Mouse (Mus musculus) liver, embryonic 11.5 days (tissue): ENCODE results near the gene Zdhhc5. TPM values are rescaled to one million over a fixed set of nuclear protein-coding genes. Genes with fewer than 3 reads are reported as not detected.
A peak's percentile ranks its signal among the peaks of the same experiment; 100 is the strongest.

Source experiments
- ATAC-seq: fragments of 200-750 bp; cut with Nextera tagmentation; replicated peaks from 2 replicates; pipeline ENCODE4 v1.8.0; 2017; ENCODE audit warnings: moderate number of reproducible peaks, mild to moderate bottlenecking, moderate TSS enrichment, moderate library complexity; ENCODE audit not compliant: low FRiP score
- DNase-seq: peaks from one replicate; pipeline ENCODE4 v3.0.0-alpha.2; 2017; ENCODE audit warnings: low spot score
- H3K27ac ChIP-seq: fragments of 300-500 bp; sonication (generic); 2 replicates; pipeline ENCODE4 v1.5.1; 2014; ENCODE audit warnings: mild to moderate bottlenecking, low read depth, low read length, control low read depth
- H3K27me3 ChIP-seq: fragments of 300-500 bp; sonication (generic); replicated peaks from 2 replicates; pipeline ENCODE4 v1.6.1; 2014; ENCODE audit warnings: low read length, mixed read lengths; ENCODE audit not compliant: control insufficient read depth, insufficient read depth
- H3K36me3 ChIP-seq: fragments of 300-500 bp; sonication (generic); 2 replicates; pipeline ENCODE4 v1.6.1; 2014; ENCODE audit warnings: mild to moderate bottlenecking, low read length, moderate library complexity, mixed read lengths; ENCODE audit not compliant: control insufficient read depth, insufficient read depth
- H3K4me1 ChIP-seq: fragments of 300-500 bp; sonication (generic); replicated peaks from 2 replicates; pipeline ENCODE4 v1.6.1; 2014; ENCODE audit warnings: low read length, mixed read lengths; ENCODE audit not compliant: control insufficient read depth, insufficient read depth
- H3K4me2 ChIP-seq: fragments of 300-500 bp; sonication (generic); 2 replicates; pipeline ENCODE4 v1.6.1; 2014; ENCODE audit warnings: mild to moderate bottlenecking, control low read depth, moderate library complexity
- H3K4me3 ChIP-seq: fragments of 300-500 bp; sonication (generic); 2 replicates; pipeline ENCODE4 v1.5.1; 2014; ENCODE audit warnings: low read depth, low read length, control low read depth
- H3K9ac ChIP-seq: fragments of 300-500 bp; sonication (generic); 2 replicates; pipeline ENCODE4 v1.6.1; 2014; ENCODE audit warnings: low read depth, low read length, control low read depth
- H3K9me3 ChIP-seq: fragments of 300-500 bp; sonication (generic); 2 replicates; pipeline ENCODE4 v1.6.1; 2016; ENCODE audit warnings: low read length, inconsistent platforms, mixed read lengths; ENCODE audit not compliant: control insufficient read depth
- WGBS: fragments of 180-500 bp; shearing (Covaris S2); extraction: QIAGEN DNeasy Blood & Tissue Kit; methylation state at CpG from one replicate; pipeline ENCODE4 v1.1.7; 2014; 5-methylcytosine and 5-hydroxymethylcytosine counted together
- polyA plus RNA-seq: library from polyadenylated mRNA; unstranded; fragments of >200 nt; fragmentation: Nextera tagmentation; extraction: Ambion mirVana; gene quantifications from 2 replicates; pipeline ENCODE4 v1.2.1, GENCODE M21; 2014

Zdhhc5 gene
- polyA plus RNA-seq, 1 experiment from 2014 or later, result 26.5 TPM

DNA sequence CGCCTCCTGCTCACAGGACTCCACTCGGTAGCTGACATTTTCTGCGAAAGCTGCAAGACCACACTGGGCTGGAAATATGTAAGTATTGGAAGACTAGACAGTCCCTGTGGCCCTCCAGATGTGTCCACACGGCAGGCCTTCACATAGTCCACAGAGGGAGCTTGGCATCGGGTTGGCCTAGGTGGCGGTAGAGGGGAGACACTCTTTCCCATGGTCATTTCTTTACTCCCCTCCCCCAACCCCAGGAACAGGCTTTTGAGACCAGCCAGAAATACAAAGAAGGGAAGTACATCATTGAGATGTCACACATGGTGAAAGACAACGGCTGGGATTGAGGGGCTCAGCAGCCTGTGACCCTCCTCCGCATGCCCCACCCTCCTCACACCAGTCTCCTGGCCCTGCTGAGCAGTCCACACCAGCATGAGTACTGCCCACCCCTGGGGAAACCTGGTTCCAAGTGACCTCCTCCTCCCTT, 22.5 kb upstream of the Zdhhc5 start:
- H3K27ac ChIP-seq, result peak overlapping the region; percentile 85
- ATAC-seq (no peak), DNase-seq (peak; percentile 54)
- H3K4me1 ChIP-seq, result peaks cover 86% of the 10 kb centered on the region
- peak overlapping the region; percentile 69 for H3K9ac ChIP-seq
- H3K27me3 ChIP-seq, result peaks cover 21% of the 10 kb centered on the region
- peak overlapping the region; percentile 68 for H3K4me2 ChIP-seq
- WGBS, result 10% methylated on average over 8 of the region's 8 CpGs
- no peaks in the 10 kb centered on the region for H3K9me3 ChIP-seq
- peak overlapping the region; percentile 51 for H3K4me3 ChIP-seq
- H3K36me3 ChIP-seq, result no peaks in the 10 kb centered on the region

GRCm38 (mm10) chr2:84736312-84737161, 21.6 kb upstream of the Zdhhc5 start:
- H3K27ac ChIP-seq, result peak overlapping the region; percentile 85

GRCm38 (mm10) chr2:84735346-84735920, 20.5 kb upstream of the Zdhhc5 start:
- H3K36me3 ChIP-seq, result no peaks in the 10 kb centered on the region
- H3K27ac ChIP-seq, result peak overlapping the region; percentile 85
- peaks cover 21% of the 10 kb centered on the region for H3K27me3 ChIP-seq
- ATAC-seq (peak; percentile 91), DNase-seq (peak; percentile 61)
- H3K9me3 ChIP-seq, result no peaks in the 10 kb centered on the region
- WGBS, result 11% methylated on average over 7 of the region's 7 CpGs
- peak overlapping the region; percentile 69 for H3K9ac ChIP-seq
- peak overlapping the region; percentile 68 for H3K4me2 ChIP-seq
- H3K4me3 ChIP-seq, result peak overlapping the region; percentile 51
- peaks cover 66% of the 10 kb centered on the region for H3K4me1 ChIP-seq

More at GRCm38 (mm10) chr2:84736312-84737161, 21.6 kb upstream of the Zdhhc5 start:
- peak overlapping the region; percentile 69 for H3K9ac ChIP-seq
- peaks cover 21% of the 10 kb centered on the region for H3K27me3 ChIP-seq
- peak overlapping the region; percentile 68 for H3K4me2 ChIP-seq
- no peaks in the 10 kb centered on the region for H3K36me3 ChIP-seq
- H3K4me3 ChIP-seq, result peak overlapping the region; percentile 51
- WGBS, result 12% methylated on average over 27 of the region's 27 CpGs
- peaks cover 76% of the 10 kb centered on the region for H3K4me1 ChIP-seq
- DNase-seq (peak; percentile 47), ATAC-seq (no peak)
- H3K9me3 ChIP-seq, result no peaks in the 10 kb centered on the region

DNA sequence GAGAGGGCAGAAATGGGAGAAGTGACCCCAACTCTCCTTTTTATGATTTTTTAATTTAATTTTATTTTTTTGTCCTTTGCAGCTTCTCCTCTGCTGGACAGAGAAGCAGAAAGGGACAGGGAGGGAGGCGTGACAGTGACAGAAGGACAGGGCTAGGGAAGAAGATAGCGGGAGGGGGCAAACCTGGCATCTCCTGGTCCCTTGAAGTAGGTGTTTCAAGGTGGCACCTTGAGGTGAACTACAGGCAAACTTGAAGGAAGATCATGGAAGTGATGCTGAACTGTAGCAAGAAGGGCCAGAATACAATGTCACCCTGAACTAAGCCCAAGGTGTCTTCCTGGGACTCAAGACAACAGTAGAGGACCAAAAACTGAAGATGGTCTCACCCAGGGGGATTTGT, 19.9 kb upstream of the Zdhhc5 start:
- WGBS, result 6% methylated on average over 2 of the region's 2 CpGs
- ATAC-seq (no peak), DNase-seq (no peak)
- H3K4me2 ChIP-seq, result peak overlapping the region; percentile 68
- H3K36me3 ChIP-seq, result no peaks in the 10 kb centered on the region
- peaks cover 62% of the 10 kb centered on the region for H3K4me1 ChIP-seq
- H3K27me3 ChIP-seq, result peaks cover 21% of the 10 kb centered on the region
- H3K9ac ChIP-seq, result peak overlapping the region; percentile 69
- peak overlapping the region; percentile 85 for H3K27ac ChIP-seq
- H3K9me3 ChIP-seq, result no peaks in the 10 kb centered on the region
- peak overlapping the region; percentile 51 for H3K4me3 ChIP-seq

DNA sequence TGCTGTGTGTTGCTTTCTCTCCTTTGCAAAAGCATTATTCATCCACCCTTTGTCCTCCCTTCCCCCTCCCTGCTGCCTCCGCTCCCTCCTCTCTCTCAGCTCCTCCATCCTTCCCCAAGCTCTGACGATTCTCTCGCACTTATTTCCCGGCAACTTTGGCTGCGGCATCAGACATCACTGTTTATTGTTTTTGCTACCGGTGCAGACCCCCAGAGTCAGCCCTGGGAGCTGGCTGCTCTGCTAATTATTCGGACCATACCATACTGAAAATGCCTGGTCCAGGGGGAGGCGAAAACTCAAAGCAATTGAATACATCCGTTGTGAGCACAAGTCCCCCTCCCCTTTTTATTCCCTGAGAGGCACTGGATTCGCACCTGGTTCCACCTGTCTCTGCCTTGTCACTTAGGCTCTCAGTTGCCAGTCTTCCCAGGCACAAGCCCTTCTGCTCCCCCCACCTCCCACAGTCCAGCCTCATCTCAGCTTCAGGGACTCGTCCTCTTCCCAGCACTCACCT, 19.4 kb upstream of the Zdhhc5 start:
- peak overlapping the region; percentile 69 for H3K9ac ChIP-seq
- no peaks in the 10 kb centered on the region for H3K9me3 ChIP-seq
- DNase-seq (peak; percentile 57), ATAC-seq (no peak)
- H3K4me2 ChIP-seq, result peak overlapping the region; percentile 68
- H3K36me3 ChIP-seq, result no peaks in the 10 kb centered on the region
- WGBS, result 2% methylated on average over 11 of the region's 11 CpGs
- H3K27ac ChIP-seq, result peak overlapping the region; percentile 85
- H3K4me1 ChIP-seq, result peaks cover 57% of the 10 kb centered on the region
- peak overlapping the region; percentile 51 for H3K4me3 ChIP-seq
- peaks cover 21% of the 10 kb centered on the region for H3K27me3 ChIP-seq

- Histone ChIP-seq H3K4me2 (peak within 1 kb of the TSS; percentile 68), H3K27ac (peak within 1 kb of the TSS; percentile 85), H3K4me3 (peak within 1 kb of the TSS; percentile 51), H3K36me3 (no peaks in the 10 kb centered on the region), H3K9ac (peak within 1 kb of the TSS; percentile 69), H3K9me3 (no peaks in the 10 kb centered on the region), H3K4me1 (peaks cover 52% of the 10 kb centered on the region), H3K27me3 (peaks cover 21% of the 10 kb centered on the region)
- peak; percentile 46 for ATAC-seq
- peak; percentile 61 for DNase-seq
- 6% methylated on average over 8 of the region's 8 CpGs for WGBS
These were observed 18.8 kb upstream of the Zdhhc5 start, which contains the start of gene Ypel4 for GRCm38 (mm10) chr2:84733579-84734300. TSS of gene Ypel4 (plus strand) at chr2:84734058.

GRCm38 (mm10) chr2:84732394-84732793, 17.4 kb upstream of the Zdhhc5 start:
- H3K27ac ChIP-seq, result no peak overlapping the region
- no peak overlapping the region for H3K4me2 ChIP-seq
- ATAC-seq, result no peak
- WGBS, result 77% methylated on average over 1 of the region's 1 CpGs
- no peak for DNase-seq
- H3K36me3 ChIP-seq, result no peaks in the 10 kb centered on the region
- no peak overlapping the region for H3K9ac ChIP-seq
- H3K27me3 ChIP-seq, result peaks cover 16% of the 10 kb centered on the region
- H3K4me1 ChIP-seq, result peaks cover 39% of the 10 kb centered on the region
- H3K9me3 ChIP-seq, result no peaks in the 10 kb centered on the region
- no peak overlapping the region for H3K4me3 ChIP-seq

DNA sequence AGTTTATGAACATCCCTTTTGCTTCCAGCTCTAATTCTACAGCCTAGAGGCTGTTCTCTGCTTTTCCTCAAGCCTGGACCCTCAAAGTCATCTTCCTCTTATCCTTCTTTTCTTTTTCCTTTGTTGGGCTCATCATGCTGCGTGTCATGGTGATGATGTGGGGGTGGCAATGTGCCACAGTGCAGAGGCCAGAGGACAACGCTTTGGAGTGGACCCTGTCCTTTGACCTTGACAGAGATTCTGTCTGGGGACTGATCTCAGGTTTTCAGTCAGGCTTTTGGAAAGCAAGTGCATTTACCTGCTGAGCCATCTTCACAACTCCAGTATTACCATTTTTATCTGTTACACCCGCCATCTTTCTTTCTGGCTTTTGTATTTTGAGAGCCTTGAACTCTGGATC, 16.2 kb upstream of the Zdhhc5 start:
- Histone ChIP-seq H3K27ac (no peak overlapping the region), H3K4me2 (no peak overlapping the region), H3K36me3 (no peaks in the 10 kb centered on the region), H3K27me3 (peaks cover 7% of the 10 kb centered on the region; the same call in 1 of the 2 replicates), H3K9ac (no peak overlapping the region), H3K4me3 (no peak overlapping the region), H3K4me1 (peaks cover 31% of the 10 kb centered on the region), H3K9me3 (no peaks in the 10 kb centered on the region)
- ATAC-seq (no peak), DNase-seq (no peak)
- 85% methylated on average over 3 of the region's 3 CpGs for WGBS
